Mouse (Mus musculus) heart, embryonic 15.5 days (tissue): ENCODE data around the gene Sh2b1. TPM values are rescaled to one million over a fixed set of nuclear protein-coding genes. Genes with fewer than 3 reads are reported as not detected.

Experiments
- ATAC-seq: fragments of 200-750 bp; cut with Nextera tagmentation; replicated peaks from 2 replicates; pipeline ENCODE4 v1.8.0; 2017; ENCODE audit warnings: low read depth, moderate TSS enrichment; ENCODE audit not compliant: insufficient number of reproducible peaks, insufficient read depth, low FRiP score
- H3K27ac ChIP-seq: fragments of 300-500 bp; sonication (generic); 2 replicates; pipeline ENCODE4 v1.5.1; 2015; ENCODE audit warnings: mild to moderate bottlenecking, inconsistent platforms
- H3K27me3 ChIP-seq: fragments of 300-500 bp; sonication (generic); 2 replicates; pipeline ENCODE4 v1.6.1; 2015; ENCODE audit warnings: inconsistent platforms
- H3K36me3 ChIP-seq: fragments of 300-500 bp; sonication (generic); 2 replicates; pipeline ENCODE4 v1.6.1; 2015; ENCODE audit warnings: mild to moderate bottlenecking, inconsistent platforms
- H3K4me1 ChIP-seq: fragments of 300-500 bp; sonication (generic); replicated peaks from 2 replicates; pipeline ENCODE4 v1.6.1; 2015; ENCODE audit warnings: inconsistent platforms
- H3K4me2 ChIP-seq: fragments of 300-500 bp; sonication (generic); 2 replicates; pipeline ENCODE4 v1.6.1; 2015; ENCODE audit warnings: inconsistent platforms, mild to moderate bottlenecking, moderate library complexity
- H3K4me3 ChIP-seq: fragments of 300-500 bp; sonication (generic); 2 replicates; pipeline ENCODE4 v1.5.1; 2015; ENCODE audit warnings: mild to moderate bottlenecking, inconsistent platforms
- H3K9ac ChIP-seq: fragments of 300-500 bp; sonication (generic); 2 replicates; pipeline ENCODE4 v1.6.1; 2015; ENCODE audit warnings: mild to moderate bottlenecking, inconsistent platforms
- H3K9me3 ChIP-seq: fragments of 300-500 bp; sonication (generic); replicated peaks from 2 replicates; pipeline ENCODE4 v1.6.1; 2016; ENCODE audit warnings: inconsistent platforms
- WGBS: fragments of 180-500 bp; shearing (Covaris S2); methylation state at CpG from one replicate; pipeline ENCODE4 v1.1.7; 2015; ENCODE audit warnings: mixed read lengths; 5-methylcytosine and 5-hydroxymethylcytosine counted together
- polyA plus RNA-seq: library from polyadenylated mRNA; unstranded; fragments of >200 nt; fragmentation: Nextera tagmentation; extraction: Ambion mirVana; gene quantifications from 2 replicates; pipeline ENCODE4 v1.2.1, GENCODE M21; 2015

Sh2b1 gene
- polyA plus RNA-seq, 1 experiment from 2014 or later, result 37.1 TPM

DNA sequence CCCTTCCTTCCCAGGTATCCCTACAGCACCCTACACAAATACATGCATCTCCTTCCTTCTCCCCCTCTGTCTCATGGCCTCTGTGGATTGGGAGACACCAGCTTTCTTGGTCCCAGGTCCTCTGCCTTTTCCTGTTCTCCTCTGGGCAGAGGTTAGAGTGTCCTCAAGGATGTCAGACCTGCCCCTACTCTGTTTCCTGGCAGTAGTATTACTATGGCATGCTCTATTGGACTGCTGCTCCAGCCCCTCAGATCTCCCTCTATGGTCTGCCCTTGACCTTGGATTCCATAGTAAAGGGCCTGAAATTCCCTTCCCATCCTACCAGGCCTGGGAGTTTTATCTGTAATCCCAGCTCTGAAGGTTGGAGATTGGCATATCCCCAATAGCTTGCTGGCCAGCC, 45.1 kb downstream of the Sh2b1 start:
- no peak overlapping the region for H3K4me3 ChIP-seq
- H3K36me3 ChIP-seq, result peaks cover 25% of the 10 kb centered on the region
- no peak for ATAC-seq
- H3K4me1 ChIP-seq, result peaks cover 21% of the 10 kb centered on the region
- no peak overlapping the region for H3K9ac ChIP-seq
- no peaks in the 10 kb centered on the region for H3K9me3 ChIP-seq
- no peaks in the 10 kb centered on the region for H3K27me3 ChIP-seq
- H3K27ac ChIP-seq, result no peak overlapping the region
- H3K4me2 ChIP-seq, result no peak overlapping the region

DNA sequence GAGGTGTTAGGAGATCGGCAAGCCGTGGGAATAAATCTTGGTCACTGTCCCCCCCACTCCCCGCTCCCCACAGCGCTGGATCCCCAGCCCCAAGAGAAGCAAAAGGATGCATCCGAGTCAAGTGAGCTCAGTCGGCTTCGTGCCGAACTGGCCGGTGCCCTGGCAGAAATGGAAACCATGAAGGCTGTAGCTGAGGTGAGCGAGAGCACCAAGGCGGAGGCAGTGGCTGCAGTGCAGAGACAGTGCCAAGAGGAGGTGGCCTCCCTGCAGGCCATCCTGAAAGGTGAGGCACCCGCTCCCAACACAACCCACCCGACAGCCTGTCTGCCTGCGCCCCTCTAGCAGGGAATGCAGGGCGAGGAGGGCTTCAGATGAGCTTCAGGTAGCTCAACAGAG, 45.7 kb downstream of the Sh2b1 start:
- no peak for ATAC-seq
- peaks cover 21% of the 10 kb centered on the region for H3K4me1 ChIP-seq
- 0 out of 2 replicates have a peak overlapping the region, but pooled peaks have one; percentile 92 for H3K27ac ChIP-seq
- 26% methylated on average over 15 of the region's 15 CpGs for WGBS
- H3K27me3 ChIP-seq, result no peaks in the 10 kb centered on the region
- peak overlapping the region; percentile 75 for H3K4me3 ChIP-seq
- no peaks in the 10 kb centered on the region for H3K9me3 ChIP-seq
- peaks cover 19% of the 10 kb centered on the region for H3K36me3 ChIP-seq
- H3K4me2 ChIP-seq, result peak overlapping the region; percentile 95
- peak overlapping the region; percentile 84 for H3K9ac ChIP-seq

- Histone ChIP-seq H3K4me2 (peak within 1 kb of the TSS; percentile 95), H3K9me3 (no peaks in the 10 kb centered on the region), H3K36me3 (peaks cover 13% of the 10 kb centered on the region), H3K4me3 (peak within 1 kb of the TSS; percentile 75), H3K4me1 (peaks cover 21% of the 10 kb centered on the region), H3K27ac (peak within 1 kb of the TSS; percentile 92), H3K9ac (peak within 1 kb of the TSS; percentile 84), H3K27me3 (no peaks in the 10 kb centered on the region)
- WGBS, result under 1% methylated on average over 75 of the region's 82 CpGs
- peak; percentile 91 for ATAC-seq
Observed at GRCm38 (mm10) chr7:126428631-126429502, 46.4 kb downstream of the Sh2b1 start, which contains the start of gene Rabep2. TSS of gene Rabep2 (plus strand) at chr7:126428759.

DNA sequence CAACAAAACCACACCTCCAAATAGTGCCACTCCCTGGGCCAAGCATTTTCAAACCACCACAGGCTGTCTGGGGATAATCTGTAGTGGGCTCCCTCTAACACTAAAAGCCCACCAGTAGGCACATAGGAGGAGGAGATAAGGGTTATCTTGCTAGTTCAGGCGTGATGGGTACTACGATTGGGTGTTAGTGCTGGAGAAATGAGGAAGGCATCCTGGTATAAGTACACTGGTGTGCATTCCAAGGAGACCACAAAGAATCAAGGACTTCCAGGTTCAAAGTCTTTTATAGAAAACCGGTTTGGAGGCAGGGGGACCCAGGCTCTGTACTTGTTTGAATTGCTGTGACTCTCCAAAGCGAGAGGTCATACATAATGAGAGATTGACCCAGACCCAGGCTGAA, 47.1 kb downstream of the Sh2b1 start:
- peak overlapping the region; percentile 95 for H3K4me2 ChIP-seq
- no peaks in the 10 kb centered on the region for H3K9me3 ChIP-seq
- no peaks in the 10 kb centered on the region for H3K27me3 ChIP-seq
- peak overlapping the region; percentile 75 for H3K4me3 ChIP-seq
- H3K4me1 ChIP-seq, result peaks cover 21% of the 10 kb centered on the region
- peak overlapping the region; percentile 92 for H3K27ac ChIP-seq
- H3K9ac ChIP-seq, result peak overlapping the region; percentile 84
- no peak for ATAC-seq
- 19% methylated on average over 4 of the region's 4 CpGs for WGBS
- H3K36me3 ChIP-seq, result peaks cover 11% of the 10 kb centered on the region; the same call in 1 of the 2 replicates

GRCm38 (mm10) chr7:126427323-126427860, 47.8 kb downstream of the Sh2b1 start:
- H3K27ac ChIP-seq, result no peak overlapping the region
- peaks cover 6% of the 10 kb centered on the region; the same call in 1 of the 2 replicates for H3K36me3 ChIP-seq
- no peak for ATAC-seq
- no peak overlapping the region for H3K9ac ChIP-seq
- no peak overlapping the region for H3K4me3 ChIP-seq
- H3K27me3 ChIP-seq, result no peaks in the 10 kb centered on the region
- no peak overlapping the region for H3K4me2 ChIP-seq
- no peaks in the 10 kb centered on the region for H3K9me3 ChIP-seq
- 42% methylated on average over 12 of the region's 13 CpGs for WGBS
- H3K4me1 ChIP-seq, result peaks cover 21% of the 10 kb centered on the region

DNA sequence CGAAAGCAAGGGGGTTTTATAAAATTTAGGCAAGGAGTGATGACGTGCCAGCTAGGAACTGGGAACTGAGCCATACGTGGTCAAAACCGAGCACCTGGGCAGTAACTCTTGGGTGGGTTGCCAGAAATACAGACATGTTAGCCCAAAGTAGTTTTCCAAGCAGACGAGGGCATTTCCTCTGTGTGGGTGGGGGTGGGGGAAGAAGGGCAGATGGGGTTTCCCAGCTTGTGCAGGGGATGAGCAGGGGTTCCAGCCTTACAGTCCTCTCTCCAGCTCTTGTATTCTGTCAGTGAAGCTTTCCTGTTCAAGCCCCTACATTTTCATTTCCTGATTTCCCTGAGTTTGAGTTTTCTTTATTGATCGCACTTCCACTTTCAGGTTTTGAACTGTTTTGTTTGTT, 51.1 kb downstream of the Sh2b1 start:
- 74% methylated on average over 6 of the region's 6 CpGs for WGBS
- Histone ChIP-seq H3K27me3 (no peaks in the 10 kb centered on the region), H3K9ac (no peak overlapping the region), H3K9me3 (no peaks in the 10 kb centered on the region; the same call in 1 of the 2 replicates), H3K4me1 (peaks cover 11% of the 10 kb centered on the region), H3K27ac (no peak overlapping the region), H3K36me3 (no peaks in the 10 kb centered on the region), H3K4me3 (no peak overlapping the region), H3K4me2 (no peak overlapping the region)
- ATAC-seq, result no peak

DNA sequence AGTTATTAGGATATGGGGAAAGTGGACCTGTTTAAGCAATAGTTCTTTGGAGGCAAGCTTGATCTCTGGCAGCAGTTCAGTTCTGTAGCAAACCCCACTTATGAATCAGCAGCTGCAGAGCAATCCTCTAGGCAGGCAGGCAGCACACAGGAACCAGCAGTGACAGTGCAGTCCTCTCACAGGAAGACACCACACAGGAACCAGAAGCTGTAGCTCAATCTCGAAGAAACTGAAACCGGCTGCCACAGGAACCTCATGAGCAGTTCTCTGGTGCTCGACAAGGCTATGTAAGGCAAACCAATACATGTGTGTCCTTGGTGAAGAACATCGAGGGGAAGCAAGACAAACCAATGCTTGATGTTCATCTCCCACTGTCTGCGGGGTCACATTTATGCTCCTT, 53.5 kb downstream of the Sh2b1 start:
- H3K4me2 ChIP-seq, result no peak overlapping the region

GRCm38 (mm10) chr7:126418496-126418895, 56.7 kb downstream of the Sh2b1 start:
- no peak overlapping the region for H3K4me3 ChIP-seq
- H3K4me2 ChIP-seq, result no peak overlapping the region
- ATAC-seq, result no peak
- H3K9me3 ChIP-seq, result no peaks in the 10 kb centered on the region; the same call in 1 of the 2 replicates
- no peaks in the 10 kb centered on the region for H3K27me3 ChIP-seq
- H3K9ac ChIP-seq, result no peak overlapping the region
- H3K4me1 ChIP-seq, result no peaks in the 10 kb centered on the region
- no peak overlapping the region for H3K27ac ChIP-seq
- 43% methylated on average over 3 of the region's 3 CpGs for WGBS
- H3K36me3 ChIP-seq, result no peaks in the 10 kb centered on the region

More for the DNA sequence above, 53.5 kb downstream of the Sh2b1 start:
- Histone ChIP-seq H3K27me3 (no peaks in the 10 kb centered on the region), H3K4me3 (no peak overlapping the region), H3K9ac (no peak overlapping the region), H3K36me3 (no peaks in the 10 kb centered on the region), H3K27ac (no peak overlapping the region), H3K4me1 (no peaks in the 10 kb centered on the region), H3K9me3 (no peaks in the 10 kb centered on the region; the same call in 1 of the 2 replicates)
- no peak for ATAC-seq
- WGBS, result 79% methylated on average over 5 of the region's 5 CpGs

DNA sequence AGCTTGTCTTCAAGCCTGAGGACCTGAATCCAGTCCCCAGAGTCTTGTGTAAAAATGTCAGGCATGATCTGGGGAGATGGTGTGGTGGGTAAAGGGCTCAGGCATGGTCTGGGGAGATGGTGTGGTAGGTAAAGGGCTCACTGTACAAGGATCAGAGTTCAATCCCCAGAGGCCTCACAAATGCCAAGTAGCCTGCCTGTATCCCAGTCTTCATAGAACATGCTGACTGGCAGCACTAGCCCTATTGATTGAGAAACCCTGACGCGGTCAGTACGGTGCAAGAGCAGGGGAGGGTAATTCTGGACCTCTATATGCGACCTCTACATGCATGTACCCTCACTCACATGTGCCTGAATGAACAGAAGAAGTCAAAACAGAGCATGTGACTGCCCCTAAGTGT, 57.6 kb downstream of the Sh2b1 start:
- Histone ChIP-seq H3K36me3 (no peaks in the 10 kb centered on the region), H3K9ac (no peak overlapping the region), H3K4me3 (no peak overlapping the region), H3K4me1 (no peaks in the 10 kb centered on the region), H3K27ac (no peak overlapping the region), H3K4me2 (no peak overlapping the region), H3K27me3 (no peaks in the 10 kb centered on the region), H3K9me3 (no peaks in the 10 kb centered on the region; the same call in 1 of the 2 replicates)
- no peak for ATAC-seq
- 85% methylated on average over 4 of the region's 4 CpGs for WGBS

GRCm38 (mm10) chr7:126417045-126417444, 58.2 kb downstream of the Sh2b1 start:
- H3K27ac ChIP-seq, result no peak overlapping the region
- peaks cover 2% of the 10 kb centered on the region; the same call in 1 of the 2 replicates for H3K27me3 ChIP-seq
- 51% methylated on average over 8 of the region's 8 CpGs for WGBS
- H3K9me3 ChIP-seq, result no peaks in the 10 kb centered on the region; the same call in 1 of the 2 replicates
- H3K36me3 ChIP-seq, result no peaks in the 10 kb centered on the region
- ATAC-seq, result no peak
- no peaks in the 10 kb centered on the region for H3K4me1 ChIP-seq
- no peak overlapping the region for H3K4me3 ChIP-seq
- H3K4me2 ChIP-seq, result no peak overlapping the region
- H3K9ac ChIP-seq, result no peak overlapping the region
